Mouse (Mus musculus) small intestine, adult 2 months (tissue): Measurements from ENCODE around the gene A730015C16Rik.

ENCODE experiments used
- CTCF ChIP-seq: fragments of 200-500 bp; IDR thresholded peaks from 2 replicates; pipeline ENCODE4 v1.5.1; 2012; ENCODE audit warnings: low read depth, mild to moderate bottlenecking, control low read depth, inconsistent platforms, low read length, moderate library complexity, mixed read lengths; ENCODE audit not compliant: insufficient replicate concordance, insufficient read length; ENCODE audit errors: extremely low read depth
- POLR2A ChIP-seq: fragments of 200-500 bp; IDR thresholded peaks from 2 replicates; pipeline ENCODE4 v1.6.1; 2012; ENCODE audit warnings: low read depth, mild to moderate bottlenecking, control low read depth, inconsistent platforms, low read length, moderate library complexity

DNA sequence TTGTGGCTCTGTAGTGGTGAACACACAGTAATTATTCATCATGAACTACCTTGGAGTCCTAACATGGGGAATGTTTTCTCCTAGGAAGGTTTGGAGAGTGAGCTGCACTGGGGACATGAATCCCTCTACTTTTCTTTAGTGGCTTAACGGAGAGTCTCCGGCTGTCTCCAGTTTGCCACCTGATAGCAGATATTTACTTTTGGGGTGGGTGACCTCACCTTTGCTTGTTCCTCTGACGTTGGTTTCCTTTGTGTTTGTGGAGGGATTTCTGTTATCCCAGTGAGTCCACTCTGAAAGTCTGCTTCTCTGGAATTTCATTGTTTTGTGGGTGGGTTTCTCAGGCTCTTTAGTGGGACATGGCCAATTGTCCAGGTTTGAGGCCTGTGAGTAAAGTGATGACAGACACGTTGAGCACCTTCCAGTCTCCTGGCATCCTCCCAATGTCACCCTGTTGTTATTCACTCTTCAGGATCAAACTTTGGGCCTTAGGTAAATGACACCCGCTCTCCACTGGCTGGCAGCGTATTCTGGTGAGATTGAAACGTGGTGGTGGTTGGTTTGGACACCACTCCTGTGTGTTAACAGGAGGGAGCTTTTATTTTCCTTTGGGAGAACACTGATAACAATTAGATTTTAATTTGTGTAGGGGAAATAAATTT is 6.4 kb downstream of the A730015C16Rik start:
- TF ChIP-seq CTCF (no peak), POLR2A (no peak)
